Mouse (Mus musculus) stomach, embryonic 14.5 days (tissue): ENCODE results near the gene Rnf141. TPM values are rescaled to one million over a fixed set of nuclear protein-coding genes. Genes with fewer than 3 reads are reported as not detected.
A peak's percentile ranks its signal among the peaks of the same experiment; 100 is the strongest.

Experiments used
- ATAC-seq: fragments of 200-750 bp; cut with Nextera tagmentation; 2 replicates; pipeline ENCODE4 v1.8.0; 2017; ENCODE audit warnings: low read depth, moderate TSS enrichment; ENCODE audit not compliant: insufficient number of reproducible peaks, insufficient read depth, low FRiP score
- H3K27ac ChIP-seq: fragments of 300-500 bp; sonication (generic); 2 replicates; pipeline ENCODE4 v1.5.1; 2014; ENCODE audit warnings: mild to moderate bottlenecking, low read length, moderate library complexity, mixed read lengths
- H3K27me3 ChIP-seq: fragments of 300-500 bp; sonication (generic); 2 replicates; pipeline ENCODE4 v1.6.1; 2014; ENCODE audit warnings: low read length, control low read depth, mixed read lengths; ENCODE audit not compliant: control insufficient read depth, insufficient read depth
- H3K36me3 ChIP-seq: fragments of 300-500 bp; sonication (generic); 2 replicates; pipeline ENCODE4 v1.6.1; 2014; ENCODE audit warnings: mild to moderate bottlenecking, control low read depth, low read length, moderate library complexity, mixed read lengths; ENCODE audit not compliant: control insufficient read depth, insufficient read depth
- H3K4me1 ChIP-seq: fragments of 300-500 bp; sonication (generic); 2 replicates; pipeline ENCODE4 v1.6.1; 2014; ENCODE audit warnings: low read length, control low read depth, mixed read lengths; ENCODE audit not compliant: control insufficient read depth, insufficient read depth
- H3K4me2 ChIP-seq: fragments of 300-500 bp; sonication (generic); replicated peaks from 2 replicates; pipeline ENCODE4 v1.6.1; 2014; ENCODE audit warnings: low read depth, low read length, control low read depth
- H3K4me3 ChIP-seq: fragments of 300-500 bp; sonication (generic); 2 replicates; pipeline ENCODE4 v1.5.1; 2014; ENCODE audit warnings: low read depth, low read length, control low read depth
- H3K9ac ChIP-seq: fragments of 300-500 bp; sonication (generic); replicated peaks from 2 replicates; pipeline ENCODE4 v1.6.1; 2014; ENCODE audit warnings: low read depth, mild to moderate bottlenecking, control low read depth, low read length, moderate library complexity, mixed read lengths
- H3K9me3 ChIP-seq: fragments of 300-500 bp; sonication (generic); 2 replicates; pipeline ENCODE4 v1.6.1; 2016; ENCODE audit warnings: low read depth, low read length, control low read depth; ENCODE audit not compliant: control insufficient read depth
- WGBS: fragments of 180-500 bp; shearing (Covaris S2); extraction: QIAGEN DNeasy Blood & Tissue Kit; methylation state at CpG from one replicate; pipeline ENCODE4 v1.1.7; 2014; 5-methylcytosine and 5-hydroxymethylcytosine counted together
- polyA plus RNA-seq: library from polyadenylated mRNA; unstranded; fragments of >200 nt; fragmentation: Nextera tagmentation; extraction: Ambion mirVana; gene quantifications from 2 replicates; pipeline ENCODE4 v1.2.1, GENCODE M21; 2014

The Rnf141 gene
- polyA plus RNA-seq, 1 experiment from 2014 or later: 41.0 TPM

DNA sequence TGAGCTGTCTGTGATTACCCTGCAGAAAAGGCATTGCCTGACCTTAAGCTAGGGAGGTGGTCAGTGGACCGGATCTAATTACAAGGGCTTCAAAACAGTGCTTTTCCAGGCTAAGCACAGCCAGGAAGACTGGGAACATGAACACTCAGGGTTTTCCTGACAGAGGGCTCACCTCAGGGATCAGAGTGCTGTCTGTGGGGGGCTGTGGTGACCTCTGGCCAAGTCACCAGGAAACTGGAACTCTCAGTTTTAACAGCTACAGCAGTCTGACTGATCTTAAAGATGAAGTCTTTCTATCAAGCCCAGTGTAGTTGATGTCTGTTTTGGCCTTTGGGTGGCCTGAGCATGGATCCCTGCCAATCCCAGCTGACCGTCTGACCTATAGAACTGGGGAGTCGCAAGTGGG is 58.5 kb downstream of the Rnf141 start:
- no peak overlapping the region for H3K27ac ChIP-seq
- H3K4me3 ChIP-seq: no peak overlapping the region
- no peaks in the 10 kb centered on the region for H3K36me3 ChIP-seq
- no peaks in the 10 kb centered on the region for H3K27me3 ChIP-seq
- no peak overlapping the region for H3K4me2 ChIP-seq
- WGBS: 55% methylated on average over 3 of the region's 3 CpGs
- H3K4me1 ChIP-seq: peaks cover 12% of the 10 kb centered on the region
- no peaks in the 10 kb centered on the region for H3K9me3 ChIP-seq
- ATAC-seq: no peak
- no peak overlapping the region for H3K9ac ChIP-seq

- no peak overlapping the region for H3K27ac ChIP-seq
- ATAC-seq: 0 out of 2 replicates have a peak, but pooled peaks have one; percentile 36
Observed at GRCm38 (mm10) chr7:110784965-110785364, 59.3 kb downstream of the Rnf141 start.

DNA sequence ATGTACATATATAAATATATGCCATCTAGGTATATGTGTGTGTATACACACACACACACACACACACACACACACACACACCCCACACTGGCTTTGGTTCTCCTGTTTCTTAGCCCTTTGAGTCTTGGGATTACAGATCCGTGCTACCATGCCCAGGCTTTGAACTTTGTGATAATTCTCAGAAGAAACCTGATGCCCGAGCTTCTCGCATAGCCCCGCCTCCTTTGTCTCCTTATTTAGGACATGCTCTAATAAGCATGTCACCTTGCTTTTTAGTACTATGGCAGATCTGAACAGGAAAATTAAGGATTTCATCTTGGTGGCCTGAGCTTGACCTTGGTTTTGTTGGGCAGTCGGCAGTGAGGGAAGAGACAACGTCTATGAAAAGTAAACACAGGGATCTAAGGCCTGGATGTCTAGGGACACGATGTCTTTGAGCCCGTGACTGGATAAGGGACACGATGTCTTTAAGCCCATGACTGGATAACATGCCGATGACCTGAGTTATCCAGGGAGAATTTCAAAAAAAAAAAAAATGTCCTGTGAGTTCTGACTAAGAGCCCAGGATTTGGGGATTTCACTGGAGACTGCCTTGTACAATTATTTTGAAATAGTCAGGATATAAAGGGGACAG is 61.3 kb downstream of the Rnf141 start:
- Histone ChIP-seq H3K27ac (no peak overlapping the region), H3K27me3 (no peaks in the 10 kb centered on the region), H3K4me1 (peaks cover 12% of the 10 kb centered on the region), H3K9ac (no peak overlapping the region), H3K36me3 (no peaks in the 10 kb centered on the region), H3K4me2 (no peak overlapping the region), H3K9me3 (no peaks in the 10 kb centered on the region), H3K4me3 (no peak overlapping the region)
- no peak for ATAC-seq
- WGBS: 36% methylated on average over 10 of the region's 10 CpGs

More at GRCm38 (mm10) chr7:110784965-110785364, 59.3 kb downstream of the Rnf141 start:
- Histone ChIP-seq H3K4me2 (no peak overlapping the region), H3K4me3 (no peak overlapping the region), H3K27me3 (no peaks in the 10 kb centered on the region), H3K9me3 (no peaks in the 10 kb centered on the region), H3K36me3 (no peaks in the 10 kb centered on the region), H3K4me1 (peaks cover 12% of the 10 kb centered on the region), H3K9ac (no peak overlapping the region)
- 40% methylated on average over 8 of the region's 8 CpGs for WGBS

- Histone ChIP-seq H3K36me3 (no peaks in the 10 kb centered on the region), H3K27ac (no peak overlapping the region), H3K27me3 (no peaks in the 10 kb centered on the region), H3K4me2 (no peak overlapping the region), H3K9me3 (no peaks in the 10 kb centered on the region), H3K9ac (no peak overlapping the region), H3K4me3 (no peak overlapping the region), H3K4me1 (peaks cover 12% of the 10 kb centered on the region)
- 55% methylated on average over 7 of the region's 7 CpGs for WGBS
- ATAC-seq: no peak
Observed at GRCm38 (mm10) chr7:110782135-110782534, 62.1 kb downstream of the Rnf141 start.

DNA sequence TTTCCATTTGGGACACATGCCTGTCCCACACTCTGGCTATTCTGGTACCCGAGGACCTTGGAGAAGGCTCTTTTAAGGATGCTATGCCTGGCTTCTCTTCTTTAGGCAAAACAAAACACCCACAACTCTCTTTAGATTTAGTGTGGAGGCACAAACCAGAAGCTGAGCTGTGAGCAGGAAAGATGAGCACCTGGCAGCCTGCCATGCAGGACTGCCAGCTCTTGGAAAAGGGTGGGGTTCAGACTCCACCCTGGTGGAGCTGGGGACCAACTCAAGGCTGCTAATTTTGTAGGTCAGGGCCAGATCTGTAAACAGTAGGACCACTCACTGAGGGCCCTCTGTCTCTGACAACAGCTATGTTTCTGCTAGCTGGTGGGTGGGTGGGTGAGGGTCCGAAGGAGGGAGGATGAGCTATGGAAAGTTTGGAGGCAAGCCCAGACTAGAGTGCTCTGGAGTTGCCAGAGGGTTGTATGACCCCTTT is 63.0 kb downstream of the Rnf141 start:
- no peak overlapping the region; the same call in 1 of the 2 replicates for H3K27ac ChIP-seq
- H3K9ac ChIP-seq: no peak overlapping the region
- 52% methylated on average over 2 of the region's 2 CpGs for WGBS
- H3K36me3 ChIP-seq: no peaks in the 10 kb centered on the region
- ATAC-seq: 0 out of 2 replicates have a peak, but pooled peaks have one; percentile 23
- H3K4me2 ChIP-seq: no peak overlapping the region
- peaks cover 12% of the 10 kb centered on the region for H3K4me1 ChIP-seq
- H3K4me3 ChIP-seq: no peak overlapping the region
- H3K27me3 ChIP-seq: no peaks in the 10 kb centered on the region
- H3K9me3 ChIP-seq: no peaks in the 10 kb centered on the region

- Histone ChIP-seq H3K27me3 (no peaks in the 10 kb centered on the region), H3K9me3 (no peaks in the 10 kb centered on the region), H3K27ac (no peak overlapping the region), H3K4me3 (no peak overlapping the region), H3K4me2 (no peak overlapping the region), H3K36me3 (no peaks in the 10 kb centered on the region), H3K4me1 (peaks cover 12% of the 10 kb centered on the region), H3K9ac (no peak overlapping the region)
- 70% methylated on average over 4 of the region's 4 CpGs for WGBS
- no peak for ATAC-seq
Observed at GRCm38 (mm10) chr7:110780520-110780919, 63.7 kb downstream of the Rnf141 start.

- H3K9ac ChIP-seq: no peak overlapping the region
- H3K27ac ChIP-seq: no peak overlapping the region
- H3K9me3 ChIP-seq: no peaks in the 10 kb centered on the region
- 82% methylated on average over 8 of the region's 8 CpGs for WGBS
- no peaks in the 10 kb centered on the region for H3K27me3 ChIP-seq
- no peak overlapping the region for H3K4me2 ChIP-seq
- H3K36me3 ChIP-seq: no peaks in the 10 kb centered on the region
- H3K4me3 ChIP-seq: no peak overlapping the region
- peaks cover 12% of the 10 kb centered on the region for H3K4me1 ChIP-seq
- no peak for ATAC-seq
Observed at GRCm38 (mm10) chr7:110779605-110780111, 64.6 kb downstream of the Rnf141 start.

- H3K4me3 ChIP-seq: no peak overlapping the region
- H3K4me2 ChIP-seq: no peak overlapping the region
- no peaks in the 10 kb centered on the region for H3K27me3 ChIP-seq
- H3K4me1 ChIP-seq: peaks cover 14% of the 10 kb centered on the region
- no peak overlapping the region for H3K27ac ChIP-seq
- H3K9ac ChIP-seq: no peak overlapping the region
- WGBS: 77% methylated on average over 7 of the region's 7 CpGs
- no peaks in the 10 kb centered on the region for H3K9me3 ChIP-seq
- ATAC-seq: no peak
- no peaks in the 10 kb centered on the region for H3K36me3 ChIP-seq
Observed at GRCm38 (mm10) chr7:110778933-110779332, 65.3 kb downstream of the Rnf141 start.
